Mouse (Mus musculus) adrenal gland, postnatal 0 days (tissue): ENCODE measurements around the gene Cldn34b1. TPM values are rescaled to one million over a fixed set of nuclear protein-coding genes. Genes with fewer than 3 reads are reported as not detected.

Experiments used
- polyA plus RNA-seq: library from polyadenylated mRNA; unstranded; fragments of >200 nt; fragmentation: Nextera tagmentation; extraction: Ambion mirVana; gene quantifications from 2 replicates; pipeline ENCODE4 v1.2.1, GENCODE M21; 2015

Gene Cldn34b1
- polyA plus RNA-seq, result not detected in 2 replicates

GRCm38 (mm10) chrX:154890167-154890566 lies at the start of gene Cldn34b1:
Cldn34b1 (minus strand) TSS chrX:154890267.

GRCm38 (mm10) chrX:154935887-154936286 lies 45.8 kb upstream of the Cldn34b1 start, which contains the start of gene Magea6:
Magea6 (minus strand) TSS chrX:154935987.

Other genes with a start within 250 kb of the Cldn34b1 start
- not detected in 2 replicates for gene Magea6, start 45.7 kb upstream of the Cldn34b1 start, polyA plus RNA-seq
- gene Magea3, start 59.2 kb upstream of the Cldn34b1 start, polyA plus RNA-seq, result not detected in 2 replicates
- gene Magea8, start 105.6 kb upstream of the Cldn34b1 start, polyA plus RNA-seq, result not detected in 2 replicates
- gene Magea5, start 172.9 kb upstream of the Cldn34b1 start, polyA plus RNA-seq, result not detected in 2 replicates
- not detected in 2 replicates for gene Magea1, start 199.5 kb upstream of the Cldn34b1 start, polyA plus RNA-seq
- not detected in 2 replicates for gene Magea2, start 203.4 kb upstream of the Cldn34b1 start, polyA plus RNA-seq
- not detected in 2 replicates for gene Cldn34b2, start 238.1 kb upstream of the Cldn34b1 start, polyA plus RNA-seq